Mouse (Mus musculus): Measurements from ENCODE around the gene Cacna1f.
A peak's percentile ranks its signal among the peaks of the same experiment; 100 is the strongest.

Gene Cacna1f

GRCm38 (mm10) chrX:7606783-7607182, at the start of gene Cacna1f:
Gene Cacna1f (plus strand): TSS chrX:7607083.
- no peak for DNase-seq (ENCODE audit: low spot score in 2 of 2)

DNA sequence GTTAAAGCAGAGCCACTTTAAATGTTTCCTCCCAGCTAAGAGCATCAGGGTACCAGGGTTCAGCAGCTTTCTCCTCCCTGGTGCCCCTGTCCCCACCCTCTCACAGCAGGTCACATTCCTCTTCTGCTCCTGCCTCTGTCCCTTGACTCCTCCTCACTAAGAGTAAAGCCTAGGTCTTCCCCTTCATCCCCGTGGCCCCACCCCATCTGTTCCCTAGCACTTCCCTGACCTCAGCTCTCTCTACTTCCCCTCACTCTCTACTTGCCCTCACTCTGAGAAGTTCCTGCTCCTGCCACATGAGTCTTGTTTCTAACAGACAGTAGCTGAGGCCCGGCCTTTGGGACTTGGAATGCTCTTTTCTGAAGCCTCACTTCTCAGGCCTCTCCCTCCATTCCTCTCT, 43.8 kb upstream of the Cacna1f start:
- no peak for DNase-seq (ENCODE audit: low spot score in 2 of 2)

GRCm38 (mm10) chrX:7566352-7566751, 40.5 kb upstream of the Cacna1f start:
- no peak for DNase-seq (ENCODE audit: low spot score in 2 of 2)

DNA sequence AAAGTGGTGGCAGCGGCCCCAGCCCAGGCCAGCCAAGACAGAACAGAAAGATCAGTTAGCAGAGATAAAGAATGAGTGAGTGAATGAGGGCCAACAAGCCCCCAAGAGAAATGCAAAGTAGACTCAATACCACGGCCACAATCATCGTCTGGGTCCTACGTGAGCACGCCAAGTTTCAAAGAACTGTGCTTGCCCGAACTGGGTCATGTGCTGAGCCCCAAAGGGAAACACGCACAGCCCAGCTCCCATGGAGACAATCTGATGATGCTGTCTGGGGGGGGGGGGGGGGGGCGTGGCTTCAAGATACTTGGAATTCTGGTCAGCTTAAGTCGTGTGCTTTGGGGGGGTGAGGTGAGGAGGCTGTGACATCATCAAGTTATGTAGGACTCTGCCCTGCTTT, 39.4 kb upstream of the Cacna1f start:
- no peak for DNase-seq (ENCODE audit: low spot score in 2 of 2)

DNA sequence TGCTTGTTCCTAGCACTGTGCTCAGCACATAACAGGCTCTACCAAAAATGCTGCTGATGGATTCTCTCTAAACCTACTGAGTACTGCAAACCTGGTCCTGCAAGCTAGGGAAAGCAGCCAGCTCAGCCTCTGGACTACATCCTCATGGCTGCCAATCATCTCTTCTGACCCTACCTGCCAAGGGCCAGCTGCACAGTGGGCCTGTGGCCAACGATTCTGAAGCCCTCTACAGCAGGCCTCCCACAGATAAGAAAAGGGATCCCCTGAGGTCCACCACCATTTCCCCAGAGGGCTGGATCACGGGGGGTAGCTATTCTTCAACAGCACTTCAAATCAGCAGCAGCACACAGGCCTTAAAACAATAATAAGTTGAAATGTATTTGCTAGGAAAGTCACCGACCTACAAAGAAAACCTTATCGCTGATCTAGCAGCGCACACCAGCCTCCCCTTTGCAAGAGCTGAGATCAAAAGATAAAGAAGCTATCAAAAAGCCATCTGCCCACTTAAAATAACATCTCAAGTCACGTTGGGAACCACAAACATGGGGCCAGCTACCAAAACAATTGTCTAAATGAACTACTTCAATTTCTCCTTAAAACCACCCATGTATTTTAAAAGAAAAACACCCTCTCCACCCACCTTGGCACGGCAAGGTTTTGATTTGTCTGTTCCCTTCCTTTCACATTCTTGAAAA, 36.3 kb upstream of the Cacna1f start:
- no peak for DNase-seq (ENCODE audit: low spot score in 2 of 2)

GRCm38 (mm10) chrX:7571565-7572136, 35.2 kb upstream of the Cacna1f start:
- no peak for DNase-seq (ENCODE audit: low spot score in 2 of 2)

- no peak for DNase-seq (ENCODE audit: low spot score in 2 of 2)
These were observed 34.4 kb upstream of the Cacna1f start for GRCm38 (mm10) chrX:7572466-7572865.

GRCm38 (mm10) chrX:7573176-7574086, 33.5 kb upstream of the Cacna1f start, which contains the start of gene Foxp3:
Gene Foxp3 (plus strand): TSS chrX:7573644.
- peak in 1 of 2 experiments; percentile 44 for DNase-seq (ENCODE audit: low spot score in 2 of 2)

DNA sequence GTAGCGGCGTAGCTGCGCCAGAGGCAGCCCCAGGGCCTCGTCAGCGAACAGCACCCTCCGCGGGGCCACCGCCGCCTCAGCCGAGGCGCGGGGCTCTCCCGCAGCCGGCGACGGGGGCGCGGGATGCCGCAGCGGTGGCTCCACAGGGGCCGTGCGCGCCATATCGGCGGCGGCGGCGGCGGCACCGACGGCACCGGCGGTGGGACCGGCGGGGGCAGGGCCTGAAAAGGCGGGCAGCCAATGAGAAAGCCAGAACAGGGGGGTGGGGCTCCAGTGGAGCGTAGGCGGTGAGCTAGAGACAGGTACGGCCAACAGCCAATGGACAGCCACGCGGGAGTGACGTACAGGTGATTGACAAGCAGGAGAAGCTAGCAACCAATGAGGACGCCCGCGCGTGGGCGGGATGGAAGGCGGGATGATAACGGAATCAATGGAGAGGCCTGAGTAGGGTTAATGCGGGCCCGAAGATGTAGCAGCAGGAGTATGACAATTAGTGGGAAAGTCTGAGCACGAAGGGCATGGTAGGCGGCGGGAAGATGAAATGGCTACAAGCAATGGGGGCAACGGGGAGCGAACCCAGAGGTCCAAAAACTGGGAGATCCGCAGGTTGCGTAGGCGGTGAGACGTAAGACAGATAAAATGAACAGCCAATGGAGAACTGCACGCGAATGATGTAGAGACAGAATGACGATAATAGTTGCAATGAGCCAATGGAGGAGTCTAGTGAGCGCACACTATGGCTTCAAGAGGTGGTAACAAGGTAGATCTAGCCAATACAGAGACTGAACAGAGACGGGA, 32.6 kb upstream of the Cacna1f start, which contains the start of gene Ppp1r3f:
Ppp1r3f (minus strand) TSS at position 197 of the 798 bp plus-strand sequence.
- peak; percentile 67 to 89 for DNase-seq (ENCODE audit: low spot score in 2 of 2)

- DNase-seq (ENCODE audit: low spot score in 2 of 2) = no peak
These were observed 32.0 kb upstream of the Cacna1f start for GRCm38 (mm10) chrX:7574885-7575231.

- no peak for DNase-seq (ENCODE audit: low spot score in 2 of 2)
These were observed 25.7 kb upstream of the Cacna1f start for GRCm38 (mm10) chrX:7581151-7581550.

DNA sequence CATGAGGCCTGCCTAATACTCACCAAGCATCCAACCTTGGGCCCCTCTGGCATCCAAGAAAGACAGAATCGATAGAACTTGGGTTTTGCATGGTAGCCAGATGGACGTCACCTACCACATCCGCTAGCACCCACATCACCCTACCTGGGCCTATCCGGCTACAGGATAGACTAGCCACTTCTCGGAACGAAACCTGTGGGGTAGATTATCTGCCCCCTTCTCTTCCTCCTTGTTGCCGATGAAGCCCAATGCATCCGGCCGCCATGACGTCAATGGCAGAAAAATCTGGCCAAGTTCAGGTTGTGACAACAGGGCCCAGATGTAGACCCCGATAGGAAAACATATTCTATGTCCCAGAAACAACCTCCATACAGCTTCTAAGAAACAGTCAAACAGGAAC, 23.0 kb upstream of the Cacna1f start:
- no peak for DNase-seq (ENCODE audit: low spot score in 2 of 2)

DNA sequence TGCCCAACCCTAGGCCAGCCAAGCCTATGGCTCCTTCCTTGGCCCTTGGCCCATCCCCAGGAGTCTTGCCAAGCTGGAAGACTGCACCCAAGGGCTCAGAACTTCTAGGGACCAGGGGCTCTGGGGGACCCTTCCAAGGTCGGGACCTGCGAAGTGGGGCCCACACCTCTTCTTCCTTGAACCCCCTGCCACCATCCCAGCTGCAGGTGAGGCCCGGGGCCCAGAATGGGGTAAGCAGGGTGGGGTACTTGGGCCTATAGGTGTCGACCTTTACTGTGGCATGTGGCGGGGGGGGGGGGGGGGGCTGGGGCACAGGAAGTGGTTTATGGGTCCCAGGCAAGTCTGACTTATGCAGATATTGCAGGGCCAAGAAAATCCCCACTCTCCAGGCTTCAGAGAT, 20.5 kb upstream of the Cacna1f start:
- no peak for DNase-seq (ENCODE audit: low spot score in 2 of 2)

GRCm38 (mm10) chrX:7595371-7595770, 11.5 kb upstream of the Cacna1f start:
- no peak for DNase-seq (ENCODE audit: low spot score in 2 of 2)

DNA sequence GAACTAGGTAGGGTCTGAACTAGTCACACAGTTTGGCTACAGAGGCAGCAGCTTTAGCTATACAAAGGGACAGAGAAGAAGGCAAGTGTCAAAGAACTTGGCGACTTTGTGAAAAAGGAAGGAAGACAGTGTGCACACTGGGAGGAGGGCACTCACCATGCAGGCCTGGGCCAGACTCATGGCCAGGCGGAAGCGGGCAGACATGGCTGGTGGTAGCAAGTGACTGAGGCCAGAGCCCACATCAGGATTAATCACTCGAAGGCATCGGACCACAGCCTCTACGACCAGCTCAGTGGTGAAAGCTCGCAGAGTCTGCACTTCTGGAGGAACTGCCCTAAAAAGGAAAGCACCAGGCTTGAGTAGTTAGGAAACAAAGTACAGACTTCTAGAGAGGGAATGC, 2.9 kb upstream of the Cacna1f start:
- no peak for DNase-seq (ENCODE audit: low spot score in 2 of 2)

DNA sequence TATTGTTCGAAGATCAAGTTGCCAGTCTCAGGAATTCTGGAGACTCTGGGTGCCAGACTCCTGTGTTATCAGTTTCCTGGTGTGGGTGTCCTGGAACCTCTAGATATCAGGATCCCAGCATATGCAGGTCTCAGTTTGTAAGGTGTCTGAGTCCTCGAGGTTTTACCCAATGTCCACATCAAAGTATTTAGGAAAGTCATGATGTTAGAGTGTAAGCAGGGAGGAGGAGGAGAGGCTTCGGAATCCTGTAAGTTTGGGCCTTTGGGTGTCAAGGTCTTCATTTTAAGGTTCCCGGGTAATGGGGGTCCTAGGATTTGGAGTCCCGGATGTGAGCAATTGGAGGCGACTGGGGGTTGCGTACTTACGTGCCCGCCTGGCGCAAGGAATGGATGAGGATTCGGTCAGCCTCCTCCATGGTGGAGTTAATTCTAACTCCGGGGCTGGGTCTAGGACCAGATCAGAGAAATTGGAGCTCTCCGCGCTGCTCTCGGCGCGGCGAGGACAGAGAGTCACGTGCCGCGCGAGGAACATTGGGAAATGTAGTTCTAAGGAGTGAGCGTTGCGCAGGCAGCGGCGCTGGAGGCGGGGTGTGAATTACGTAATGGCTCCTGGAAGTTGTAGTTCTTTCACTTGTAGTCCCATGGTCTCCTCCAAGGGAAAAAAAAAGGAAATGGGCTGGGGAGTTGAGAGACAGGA, 1.9 kb upstream of the Cacna1f start, which contains the start of gene Ccdc22:
Ccdc22 (minus strand) TSS at position 639 of the 696 bp plus-strand sequence.
- DNase-seq (ENCODE audit: low spot score in 2 of 2) = peak; percentile 44 to 76

DNA sequence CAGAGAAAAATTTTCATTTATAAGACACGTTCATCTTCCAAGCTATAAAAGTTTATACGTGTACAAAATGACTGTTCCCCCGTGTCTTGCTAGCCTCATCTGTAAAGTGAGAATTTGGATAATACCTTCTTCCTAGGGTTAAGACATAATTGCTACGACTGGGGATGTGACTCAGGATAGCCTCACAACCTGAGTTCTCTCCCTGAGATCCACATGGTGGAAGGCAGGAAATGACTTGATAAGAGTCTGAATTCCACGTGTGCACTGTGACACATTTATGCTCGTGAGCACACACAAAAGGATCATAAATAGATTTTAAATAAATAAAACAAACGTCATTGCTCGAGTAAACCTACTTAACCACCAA, 1.3 kb upstream of the Cacna1f start:
- no peak for DNase-seq (ENCODE audit: low spot score in 2 of 2)

GRCm38 (mm10) chrX:7610035-7610434, 3.2 kb downstream of the Cacna1f start:
- DNase-seq (ENCODE audit: low spot score in 2 of 2) = no peak

- DNase-seq (ENCODE audit: low spot score in 2 of 2) = no peak
These were observed 3.8 kb downstream of the Cacna1f start for GRCm38 (mm10) chrX:7610536-7611258.

DNA sequence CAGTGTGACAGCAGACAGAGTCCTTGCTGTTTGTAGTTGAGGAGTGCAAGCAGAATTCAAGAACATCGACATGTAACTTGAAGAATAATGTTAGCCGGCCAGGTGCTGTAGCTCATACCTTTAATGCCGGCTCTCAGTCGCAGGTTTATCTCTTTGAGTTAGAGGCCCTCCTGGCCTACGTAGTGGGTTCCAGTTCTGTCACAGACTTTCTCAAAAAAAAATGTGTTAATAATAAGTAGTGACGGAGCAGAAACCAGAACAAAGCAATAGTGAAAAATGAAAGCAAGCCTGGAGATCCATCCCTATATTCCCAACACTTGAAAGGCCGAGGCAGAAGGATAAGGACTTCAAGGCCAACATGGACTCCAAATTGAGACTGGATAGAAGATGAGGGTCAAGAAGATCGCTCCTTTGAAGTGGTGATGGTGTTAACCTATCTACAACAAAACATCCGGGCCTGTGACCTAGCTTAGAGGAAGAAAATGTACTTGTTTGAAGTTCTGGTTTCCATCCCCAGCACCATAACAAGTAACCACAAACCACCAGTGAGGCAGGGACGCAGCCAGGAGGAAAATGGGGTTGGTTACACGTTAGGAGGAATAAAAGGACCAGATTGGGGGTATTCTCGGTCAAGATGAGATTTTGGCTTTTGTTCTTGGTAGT, 11.1 kb downstream of the Cacna1f start:
- DNase-seq (ENCODE audit: low spot score in 2 of 2) = no peak
